Mouse (Mus musculus) kidney, embryonic 14.5 days (tissue): ENCODE measurements around the gene Setmar. TPM values are rescaled to one million over a fixed set of nuclear protein-coding genes. Genes with fewer than 3 reads are reported as not detected.
"Not testable (repeated sequence)": the region's sequence is repeated elsewhere in the genome, so short reads cannot be mapped to it uniquely, and the experiment has no call there.

Experiments used
- ATAC-seq: fragments of 200-750 bp; cut with Nextera tagmentation; 2 replicates; pipeline ENCODE4 v1.8.0; 2017; ENCODE audit warnings: moderate number of reproducible peaks, mild to moderate bottlenecking, moderate TSS enrichment, moderate library complexity; ENCODE audit not compliant: low FRiP score, low TSS enrichment
- H3K27ac ChIP-seq: fragments of 300-500 bp; sonication (generic); 2 replicates; pipeline ENCODE4 v1.5.1; 2014; ENCODE audit warnings: low read depth, mild to moderate bottlenecking, low read length, moderate library complexity, mixed read lengths
- H3K27me3 ChIP-seq: fragments of 300-500 bp; sonication (generic); 2 replicates; pipeline ENCODE4 v1.6.1; 2014; ENCODE audit warnings: mild to moderate bottlenecking, low read length; ENCODE audit not compliant: control insufficient read depth, insufficient read depth
- H3K36me3 ChIP-seq: fragments of 300-500 bp; sonication (generic); 2 replicates; pipeline ENCODE4 v1.6.1; 2014; ENCODE audit warnings: low read length, mixed read lengths; ENCODE audit not compliant: control insufficient read depth, insufficient read depth
- H3K4me1 ChIP-seq: fragments of 300-500 bp; sonication (generic); 2 replicates; pipeline ENCODE4 v1.6.1; 2014; ENCODE audit warnings: low read length, mixed read lengths; ENCODE audit not compliant: control insufficient read depth, insufficient read depth
- H3K4me2 ChIP-seq: fragments of 300-500 bp; sonication (generic); replicated peaks from 2 replicates; pipeline ENCODE4 v1.6.1; 2014; ENCODE audit warnings: low read depth, mild to moderate bottlenecking, low read length
- H3K4me3 ChIP-seq: fragments of 300-500 bp; sonication (generic); 2 replicates; pipeline ENCODE4 v1.5.1; 2014; ENCODE audit warnings: mild to moderate bottlenecking, low read length
- H3K9ac ChIP-seq: fragments of 300-500 bp; sonication (generic); 2 replicates; pipeline ENCODE4 v1.6.1; 2014; ENCODE audit warnings: low read depth, mild to moderate bottlenecking, low read length, moderate library complexity
- H3K9me3 ChIP-seq: fragments of 300-500 bp; sonication (generic); 2 replicates; pipeline ENCODE4 v1.6.1; 2016; ENCODE audit warnings: low read length; ENCODE audit not compliant: control insufficient read depth
- WGBS: fragments of 180-500 bp; shearing (Covaris S2); extraction: QIAGEN DNeasy Blood & Tissue Kit; methylation state at CpG from one replicate; pipeline ENCODE4 v1.1.7; 2014; 5-methylcytosine and 5-hydroxymethylcytosine counted together
- polyA plus RNA-seq: library from polyadenylated mRNA; unstranded; fragments of >200 nt; fragmentation: Nextera tagmentation; extraction: Ambion mirVana; gene quantifications from 2 replicates; pipeline ENCODE4 v1.2.1, GENCODE M21; 2014

Gene Setmar
- polyA plus RNA-seq: 10.1 and 10.7 TPM in 2 replicates

- H3K9me3 ChIP-seq: no peaks in the 10 kb centered on the region
- WGBS: under 1% methylated on average over 24 of the region's 24 CpGs
- peak within 1 kb of the TSS; percentile 72 for H3K9ac ChIP-seq
- H3K27ac ChIP-seq: peak within 1 kb of the TSS; percentile 82
- no peaks in the 10 kb centered on the region for H3K36me3 ChIP-seq
- H3K4me3 ChIP-seq: peak within 1 kb of the TSS; percentile 50
- H3K4me1 ChIP-seq: no peaks in the 10 kb centered on the region
- peak within 1 kb of the TSS; percentile 56 for H3K4me2 ChIP-seq
- H3K27me3 ChIP-seq: no peaks in the 10 kb centered on the region
- peak; percentile 99 for ATAC-seq
Observed at GRCm38 (mm10) chr6:108064918-108065526, at the start of gene Setmar. Setmar (plus strand) TSS chr6:108065045.

- WGBS: 79% methylated on average over 5 of the region's 5 CpGs
- H3K9ac ChIP-seq: no peak overlapping the region
- ATAC-seq: no peak
- H3K27ac ChIP-seq: no peak overlapping the region
- H3K4me3 ChIP-seq: no peak overlapping the region
- no peak overlapping the region for H3K4me2 ChIP-seq
- no peaks in the 10 kb centered on the region for H3K4me1 ChIP-seq
- no peaks in the 10 kb centered on the region for H3K27me3 ChIP-seq
- no peaks in the 10 kb centered on the region for H3K36me3 ChIP-seq
- H3K9me3 ChIP-seq: no peaks in the 10 kb centered on the region
Observed at GRCm38 (mm10) chr6:108021646-108022045, 43.2 kb upstream of the Setmar start.

- 0% methylated on average over 1 of the region's 2 CpGs for WGBS
- not testable (repeated sequence) for H3K4me3 ChIP-seq, H3K27me3 ChIP-seq
Observed at GRCm38 (mm10) chr6:108055041-108055440, 9.8 kb upstream of the Setmar start.

GRCm38 (mm10) chr6:108055946-108056345, 8.9 kb upstream of the Setmar start:
- H3K9me3 ChIP-seq: no peaks in the 10 kb centered on the region
- H3K4me2 ChIP-seq: no peak overlapping the region
- no peaks in the 10 kb centered on the region for H3K4me1 ChIP-seq
- ATAC-seq: no peak
- H3K9ac ChIP-seq: no peak overlapping the region
- 77% methylated on average over 3 of the region's 3 CpGs for WGBS
- no peak overlapping the region for H3K4me3 ChIP-seq
- H3K36me3 ChIP-seq: no peaks in the 10 kb centered on the region
- H3K27me3 ChIP-seq: no peaks in the 10 kb centered on the region
- no peak overlapping the region for H3K27ac ChIP-seq

More at GRCm38 (mm10) chr6:108055041-108055440, 9.8 kb upstream of the Setmar start:
- ATAC-seq, H3K9ac ChIP-seq, H3K27ac ChIP-seq, H3K36me3 ChIP-seq, H3K4me2 ChIP-seq, H3K9me3 ChIP-seq, H3K4me1 ChIP-seq: not testable (repeated sequence)

GRCm38 (mm10) chr6:108057353-108057752, 7.5 kb upstream of the Setmar start:
- WGBS: 70% methylated on average over 4 of the region's 4 CpGs
- ATAC-seq: no peak
- H3K4me3 ChIP-seq: no peak overlapping the region
- no peaks in the 10 kb centered on the region for H3K27me3 ChIP-seq
- H3K36me3 ChIP-seq: no peaks in the 10 kb centered on the region
- H3K9me3 ChIP-seq: no peaks in the 10 kb centered on the region
- H3K27ac ChIP-seq: no peak overlapping the region
- H3K4me1 ChIP-seq: no peaks in the 10 kb centered on the region
- no peak overlapping the region for H3K9ac ChIP-seq
- no peak overlapping the region for H3K4me2 ChIP-seq

GRCm38 (mm10) chr6:108058066-108058465, 6.8 kb upstream of the Setmar start:
- H3K9ac ChIP-seq: no peak overlapping the region
- H3K4me2 ChIP-seq: no peak overlapping the region
- H3K9me3 ChIP-seq: no peaks in the 10 kb centered on the region
- no peak overlapping the region for H3K4me3 ChIP-seq
- no peaks in the 10 kb centered on the region for H3K36me3 ChIP-seq
- no peak for ATAC-seq
- no peaks in the 10 kb centered on the region for H3K4me1 ChIP-seq
- H3K27ac ChIP-seq: no peak overlapping the region
- no peaks in the 10 kb centered on the region for H3K27me3 ChIP-seq
- 84% methylated on average over 5 of the region's 5 CpGs for WGBS

- Histone ChIP-seq H3K4me1 (no peaks in the 10 kb centered on the region), H3K4me2 (no peak overlapping the region), H3K27me3 (no peaks in the 10 kb centered on the region), H3K9ac (no peak overlapping the region), H3K27ac (no peak overlapping the region), H3K4me3 (no peak overlapping the region), H3K9me3 (no peaks in the 10 kb centered on the region), H3K36me3 (no peaks in the 10 kb centered on the region)
- no peak for ATAC-seq
- WGBS: 90% methylated on average over 3 of the region's 3 CpGs
Observed at GRCm38 (mm10) chr6:108061121-108061520, 3.7 kb upstream of the Setmar start.

GRCm38 (mm10) chr6:108065583-108065982, 738 bp downstream of the Setmar start:
- ATAC-seq: no peak
- Histone ChIP-seq H3K27me3 (no peaks in the 10 kb centered on the region), H3K9me3 (no peaks in the 10 kb centered on the region), H3K9ac (peak overlapping the region; percentile 40; the same call in 1 of the 2 replicates), H3K36me3 (no peaks in the 10 kb centered on the region), H3K4me3 (peak overlapping the region; percentile 50), H3K4me1 (no peaks in the 10 kb centered on the region), H3K27ac (peak overlapping the region; percentile 74; the same call in 1 of the 2 replicates), H3K4me2 (peak overlapping the region; percentile 56)
- WGBS: 11% methylated on average over 6 of the region's 6 CpGs

GRCm38 (mm10) chr6:108070947-108071346, 6.1 kb downstream of the Setmar start:
- no peaks in the 10 kb centered on the region for H3K36me3 ChIP-seq
- H3K4me1 ChIP-seq: no peaks in the 10 kb centered on the region
- no peak overlapping the region for H3K4me2 ChIP-seq
- no peaks in the 10 kb centered on the region for H3K9me3 ChIP-seq
- ATAC-seq: no peak
- H3K27ac ChIP-seq: no peak overlapping the region
- no peaks in the 10 kb centered on the region for H3K27me3 ChIP-seq
- no peak overlapping the region for H3K9ac ChIP-seq
- WGBS: 91% methylated on average over 7 of the region's 7 CpGs
- H3K4me3 ChIP-seq: no peak overlapping the region
